Mouse (Mus musculus) forebrain, postnatal 0 days (tissue): ENCODE results near the gene Lmntd1. TPM values are rescaled to one million over a fixed set of nuclear protein-coding genes. Genes with fewer than 3 reads are reported as not detected.

ENCODE experiments used
- ATAC-seq: fragments of 200-750 bp; cut with Nextera tagmentation; 2 replicates; pipeline ENCODE4 v1.8.0; 2017; ENCODE audit warnings: mild to moderate bottlenecking, moderate library complexity
- DNase-seq: peaks from one replicate; pipeline ENCODE4 v3.0.0-alpha.2; 2015
- H3K27ac ChIP-seq: fragments of 300-500 bp; sonication (generic); 2 replicates; pipeline ENCODE4 v1.5.1; 2014; ENCODE audit warnings: low read depth, mild to moderate bottlenecking, antibody characterized with exemption, low read length, moderate library complexity, mixed read lengths
- H3K27me3 ChIP-seq: fragments of 300-500 bp; sonication (generic); 2 replicates; pipeline ENCODE4 v1.6.1; 2014; ENCODE audit warnings: mild to moderate bottlenecking, low read length, mixed read lengths; ENCODE audit not compliant: insufficient read depth
- H3K36me3 ChIP-seq: fragments of 300-500 bp; sonication (generic); 2 replicates; pipeline ENCODE4 v1.6.1; 2014; ENCODE audit warnings: mild to moderate bottlenecking, moderate library complexity; ENCODE audit not compliant: insufficient read depth
- H3K4me1 ChIP-seq: fragments of 300-500 bp; sonication (generic); 2 replicates; pipeline ENCODE4 v1.6.1; 2014; ENCODE audit warnings: antibody characterized with exemption; ENCODE audit not compliant: insufficient read depth
- H3K4me2 ChIP-seq: fragments of 300-500 bp; sonication (generic); 2 replicates; pipeline ENCODE4 v1.6.1; 2014; ENCODE audit warnings: low read depth, mild to moderate bottlenecking, moderate library complexity
- H3K4me3 ChIP-seq: fragments of 300-500 bp; sonication (generic); 2 replicates; pipeline ENCODE4 v1.5.1; 2014; ENCODE audit warnings: low read depth, low read length, mixed read lengths
- H3K9ac ChIP-seq: fragments of 300-500 bp; sonication (generic); 2 replicates; pipeline ENCODE4 v1.6.1; 2014; ENCODE audit warnings: mild to moderate bottlenecking
- H3K9me3 ChIP-seq: fragments of 300-500 bp; sonication (generic); 2 replicates; pipeline ENCODE4 v1.6.1; 2016; ENCODE audit warnings: low read length
- CTCF ChIP-seq: sonication (generic); IDR thresholded peaks from 2 replicates; pipeline ENCODE4 v1.5.1; 2016; ENCODE audit warnings: antibody characterized with exemption, control low read depth, low read depth
- WGBS: fragments of 180-500 bp; shearing (Covaris S2); extraction: QIAGEN DNeasy Blood & Tissue Kit; methylation state at CpG from one replicate; pipeline ENCODE4 v1.1.7; 2014; 5-methylcytosine and 5-hydroxymethylcytosine counted together
- polyA plus RNA-seq: library from polyadenylated mRNA; unstranded; fragments of >200 nt; fragmentation: Nextera tagmentation; extraction: Ambion mirVana; gene quantifications from 2 replicates; pipeline ENCODE4 v1.2.1, GENCODE M21; 2015
- total RNA-seq: library from RNA; depleted of rRNA; stranded (reverse); fragments of >200 nt; gene quantifications from 2 replicates; pipeline ENCODE4 v1.2.3, GENCODE M21; 2014; rRNA removed

Lmntd1 gene
- 1.4 and 2.1 TPM in 2 replicates for total RNA-seq
- polyA plus RNA-seq: 1.1 and 1.3 TPM in 2 replicates

GRCm38 (mm10) chr6:145614219-145614618 is at the start of gene Lmntd1:
Gene Lmntd1, minus strand, starts transcription at chr6:145614319.
- Histone ChIP-seq H3K9ac (no peak within 1 kb of the TSS), H3K4me2 (no peak within 1 kb of the TSS), H3K27ac (no peak within 1 kb of the TSS), H3K4me1 (no peaks in the 10 kb centered on the region), H3K4me3 (no peak within 1 kb of the TSS), H3K36me3 (no peaks in the 10 kb centered on the region), H3K9me3 (no peaks in the 10 kb centered on the region), H3K27me3 (no peaks in the 10 kb centered on the region)
- ATAC-seq (no peak), DNase-seq (no peak)
- no peak for TF ChIP-seq CTCF
- WGBS: 90% methylated on average over 7 of the region's 7 CpGs

- no peak overlapping the region for H3K27ac ChIP-seq
- no peak overlapping the region for H3K9ac ChIP-seq
- no peak overlapping the region for H3K4me3 ChIP-seq
- no peak for TF ChIP-seq CTCF
- no peak overlapping the region for H3K4me2 ChIP-seq
- no peaks in the 10 kb centered on the region for H3K27me3 ChIP-seq
- H3K9me3 ChIP-seq: no peaks in the 10 kb centered on the region
- ATAC-seq (no peak), DNase-seq (no peak)
- no peaks in the 10 kb centered on the region for H3K36me3 ChIP-seq
- H3K4me1 ChIP-seq: no peaks in the 10 kb centered on the region
- WGBS: 86% methylated on average over 11 of the region's 11 CpGs
Observed at GRCm38 (mm10) chr6:145660943-145661342, 46.8 kb upstream of the Lmntd1 start.

DNA sequence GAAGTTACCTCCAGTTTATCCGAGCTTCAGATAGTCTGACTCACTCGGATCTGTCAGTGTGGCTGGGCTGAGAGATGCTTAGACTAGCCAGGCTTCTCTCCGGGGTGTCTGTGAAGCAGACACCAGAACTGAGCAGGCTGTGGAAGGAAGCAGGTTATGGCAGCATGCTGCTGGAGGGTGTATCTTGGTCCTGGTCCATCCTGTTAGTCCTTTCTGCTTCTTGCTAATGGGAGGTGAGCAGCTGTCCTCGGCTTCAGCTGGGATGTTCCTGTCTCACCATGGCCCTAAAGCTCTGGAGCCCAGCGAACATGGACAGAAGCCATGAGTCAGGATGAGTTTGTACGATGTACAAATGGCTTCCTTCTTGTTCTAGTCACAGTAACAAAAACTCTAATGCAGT is 45.0 kb upstream of the Lmntd1 start:
- no peak overlapping the region for H3K4me3 ChIP-seq
- no peaks in the 10 kb centered on the region for H3K27me3 ChIP-seq
- H3K9me3 ChIP-seq: no peaks in the 10 kb centered on the region
- H3K4me2 ChIP-seq: no peak overlapping the region
- ATAC-seq: no peak
- H3K4me1 ChIP-seq: no peaks in the 10 kb centered on the region; the same call in 1 of the 2 replicates
- WGBS: 69% methylated on average over 6 of the region's 6 CpGs
- H3K27ac ChIP-seq: no peak overlapping the region
- no peak overlapping the region for H3K9ac ChIP-seq
- no peaks in the 10 kb centered on the region for H3K36me3 ChIP-seq
- TF ChIP-seq CTCF: no peak
- DNase-seq: no peak

DNA sequence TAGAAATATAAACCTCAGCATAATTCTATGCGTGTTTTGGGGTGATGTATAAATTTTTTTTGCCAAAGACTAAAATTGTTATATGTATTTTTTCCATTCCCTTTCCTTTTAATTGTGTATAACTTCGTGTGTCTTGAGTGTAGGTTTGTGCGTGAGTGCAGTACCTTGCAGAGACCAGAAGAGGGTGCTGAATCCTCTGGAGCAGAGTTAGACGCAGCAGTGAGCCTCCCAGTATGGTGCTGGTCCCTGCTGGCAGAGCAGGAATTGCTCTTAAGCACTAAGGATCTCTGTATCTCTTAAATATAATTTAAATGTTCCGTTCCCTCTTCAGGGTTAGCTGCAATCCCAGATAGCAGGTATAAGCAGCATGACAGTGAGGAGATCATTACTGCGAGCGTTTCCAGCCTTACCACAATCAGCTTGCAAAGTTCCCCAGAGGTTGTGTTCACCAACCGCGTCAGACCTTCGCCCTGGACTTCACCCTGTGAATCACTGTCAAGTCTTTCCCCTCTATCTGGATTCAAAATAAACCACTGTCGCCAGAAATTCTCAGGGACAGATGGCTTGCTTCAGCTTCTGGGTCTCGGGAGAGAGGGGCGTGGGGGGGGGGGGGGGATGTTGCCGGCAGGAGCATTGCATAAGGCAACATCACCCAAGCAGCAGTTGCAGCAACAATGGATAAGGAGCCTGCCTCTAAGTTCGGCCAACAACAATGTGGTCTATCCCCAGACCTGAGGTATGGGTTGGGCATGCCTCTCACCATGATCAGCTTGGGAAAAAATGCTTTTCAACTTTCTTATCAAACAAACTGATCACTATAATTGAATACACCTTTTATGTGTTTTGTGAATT is 42.8 kb upstream of the Lmntd1 start:
- WGBS: 79% methylated on average over 15 of the region's 15 CpGs
- DNase-seq (no peak), ATAC-seq (no peak)
- Histone ChIP-seq H3K4me1 (peaks cover 6% of the 10 kb centered on the region; the same call in 1 of the 2 replicates), H3K36me3 (no peaks in the 10 kb centered on the region), H3K27me3 (no peaks in the 10 kb centered on the region), H3K9me3 (no peaks in the 10 kb centered on the region), H3K27ac (no peak overlapping the region), H3K4me3 (no peak overlapping the region), H3K9ac (no peak overlapping the region), H3K4me2 (no peak overlapping the region)
- TF ChIP-seq CTCF: peak; percentile 42

GRCm38 (mm10) chr6:145655678-145656077 is 41.6 kb upstream of the Lmntd1 start:
- Histone ChIP-seq H3K27me3 (no peaks in the 10 kb centered on the region), H3K27ac (no peak overlapping the region), H3K4me1 (peaks cover 6% of the 10 kb centered on the region; the same call in 1 of the 2 replicates), H3K4me2 (no peak overlapping the region), H3K36me3 (no peaks in the 10 kb centered on the region), H3K9ac (no peak overlapping the region), H3K9me3 (no peaks in the 10 kb centered on the region), H3K4me3 (no peak overlapping the region)
- ATAC-seq (no peak), DNase-seq (no peak)
- 84% methylated on average over 1 of the region's 1 CpGs for WGBS
- peak; percentile 50 for TF ChIP-seq CTCF

- peaks cover 6% of the 10 kb centered on the region; the same call in 1 of the 2 replicates for H3K4me1 ChIP-seq
- 67% methylated on average over 8 of the region's 8 CpGs for WGBS
- DNase-seq (no peak), ATAC-seq (peak; percentile 59; the same call in 1 of the 2 replicates)
- H3K36me3 ChIP-seq: no peaks in the 10 kb centered on the region
- no peak overlapping the region for H3K27ac ChIP-seq
- H3K9me3 ChIP-seq: no peaks in the 10 kb centered on the region
- H3K27me3 ChIP-seq: no peaks in the 10 kb centered on the region
- TF ChIP-seq CTCF: no peak
- no peak overlapping the region for H3K4me3 ChIP-seq
- no peak overlapping the region for H3K4me2 ChIP-seq
- H3K9ac ChIP-seq: no peak overlapping the region
Observed at GRCm38 (mm10) chr6:145654062-145654836, 40.1 kb upstream of the Lmntd1 start.

- ATAC-seq (no peak), DNase-seq (no peak)
- Histone ChIP-seq H3K4me2 (no peak overlapping the region), H3K9ac (no peak overlapping the region), H3K27ac (no peak overlapping the region), H3K9me3 (no peaks in the 10 kb centered on the region), H3K4me1 (peaks cover 6% of the 10 kb centered on the region; the same call in 1 of the 2 replicates), H3K4me3 (no peak overlapping the region), H3K27me3 (no peaks in the 10 kb centered on the region), H3K36me3 (no peaks in the 10 kb centered on the region)
- WGBS: 67% methylated on average over 5 of the region's 5 CpGs
- TF ChIP-seq CTCF: no peak
Observed at GRCm38 (mm10) chr6:145653626-145654025, 39.5 kb upstream of the Lmntd1 start.
